Mouse (Mus musculus) stomach, embryonic 15.5 days (tissue): ENCODE data around the gene Ddah2. TPM values are rescaled to one million over a fixed set of nuclear protein-coding genes. Genes with fewer than 3 reads are reported as not detected.

Experiments used
- ATAC-seq: fragments of 200-750 bp; cut with Nextera tagmentation; 2 replicates; pipeline ENCODE4 v1.8.0; 2017; ENCODE audit warnings: low read depth, moderate number of reproducible peaks, moderate TSS enrichment; ENCODE audit not compliant: insufficient read depth, low FRiP score
- H3K27ac ChIP-seq: fragments of 300-500 bp; sonication (generic); 2 replicates; pipeline ENCODE4 v1.5.1; 2015; ENCODE audit warnings: mild to moderate bottlenecking, inconsistent platforms
- H3K27me3 ChIP-seq: fragments of 300-500 bp; sonication (generic); replicated peaks from 2 replicates; pipeline ENCODE4 v1.6.1; 2015; ENCODE audit warnings: inconsistent platforms
- H3K36me3 ChIP-seq: fragments of 300-500 bp; sonication (generic); 2 replicates; pipeline ENCODE4 v1.6.1; 2015; ENCODE audit warnings: inconsistent platforms
- H3K4me1 ChIP-seq: fragments of 300-500 bp; sonication (generic); 2 replicates; pipeline ENCODE4 v1.6.1; 2015; ENCODE audit warnings: inconsistent platforms
- H3K4me2 ChIP-seq: fragments of 300-500 bp; sonication (generic); 2 replicates; pipeline ENCODE4 v1.6.1; 2015; ENCODE audit warnings: mild to moderate bottlenecking, inconsistent platforms
- H3K4me3 ChIP-seq: fragments of 300-500 bp; sonication (generic); replicated peaks from 2 replicates; pipeline ENCODE4 v1.5.1; 2015; ENCODE audit warnings: inconsistent platforms
- H3K9ac ChIP-seq: fragments of 300-500 bp; sonication (generic); 2 replicates; pipeline ENCODE4 v1.6.1; 2015; ENCODE audit warnings: inconsistent platforms
- H3K9me3 ChIP-seq: fragments of 300-500 bp; sonication (generic); 2 replicates; pipeline ENCODE4 v1.6.1; 2016; ENCODE audit warnings: inconsistent platforms
- WGBS: fragments of 180-500 bp; shearing (Covaris S2); methylation state at CpG from one replicate; pipeline ENCODE4 v1.1.7; 2015; 5-methylcytosine and 5-hydroxymethylcytosine counted together
- polyA plus RNA-seq: library from polyadenylated mRNA; unstranded; fragments of >200 nt; fragmentation: Nextera tagmentation; extraction: Ambion mirVana; gene quantifications from 2 replicates; pipeline ENCODE4 v1.2.1, GENCODE M21; 2015

The Ddah2 gene
- polyA plus RNA-seq, 1 experiment from 2014 or later, result 210 TPM

DNA sequence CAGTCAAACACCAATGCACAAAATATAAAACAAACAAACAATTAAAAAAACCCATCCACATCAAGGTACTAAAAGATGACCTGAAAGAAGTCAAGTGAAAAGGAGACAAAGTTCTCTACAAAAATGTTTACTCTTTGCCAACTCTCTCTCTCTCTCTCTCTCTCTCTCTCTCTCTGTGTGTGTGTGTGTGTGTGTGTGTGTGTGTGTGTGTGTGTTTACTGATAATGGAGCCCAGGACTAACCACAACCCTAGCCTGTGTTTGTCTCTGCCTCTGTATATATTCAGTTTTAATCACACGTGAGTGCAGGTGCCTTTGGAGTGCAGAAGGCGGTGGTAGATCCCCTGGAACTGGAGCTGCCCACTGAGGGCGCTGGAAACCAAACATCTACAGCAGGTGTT is 1.7 kb upstream of the Ddah2 start:
- Histone ChIP-seq H3K36me3 (peaks cover 55% of the 10 kb centered on the region), H3K27me3 (no peaks in the 10 kb centered on the region), H3K9ac (no peak overlapping the region), H3K27ac (no peak overlapping the region), H3K9me3 (no peaks in the 10 kb centered on the region), H3K4me1 (peaks cover 38% of the 10 kb centered on the region), H3K4me3 (no peak overlapping the region), H3K4me2 (no peak overlapping the region)
- 68% methylated on average over 3 of the region's 3 CpGs for WGBS
- ATAC-seq, result no peak

DNA sequence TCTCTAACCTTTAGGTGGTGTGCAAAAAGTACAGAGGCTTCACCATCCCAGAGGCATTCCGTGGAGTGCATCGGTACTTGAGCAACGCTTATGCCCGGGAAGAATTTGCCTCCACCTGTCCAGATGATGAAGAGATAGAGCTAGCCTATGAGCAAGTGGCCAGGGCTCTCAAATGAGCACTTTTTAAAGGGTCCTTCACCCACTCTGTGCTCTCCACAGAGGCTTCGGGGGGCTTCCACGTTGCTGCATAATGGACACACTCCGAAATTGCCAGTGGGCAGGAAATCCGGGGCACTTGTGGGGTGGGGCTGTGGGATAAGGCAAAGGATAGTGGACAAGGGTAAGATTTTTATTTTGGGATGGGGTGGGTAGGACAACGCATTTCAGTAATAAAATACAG is 519 bp upstream of the Ddah2 start:
- Histone ChIP-seq H3K9ac (no peak overlapping the region), H3K36me3 (peaks cover 50% of the 10 kb centered on the region), H3K27me3 (no peaks in the 10 kb centered on the region), H3K9me3 (no peaks in the 10 kb centered on the region), H3K4me3 (peak overlapping the region; percentile 69), H3K4me1 (peaks cover 39% of the 10 kb centered on the region), H3K27ac (peak overlapping the region; percentile 91), H3K4me2 (no peak overlapping the region; the same call in 1 of the 2 replicates)
- ATAC-seq, result no peak
- WGBS, result 56% methylated on average over 9 of the region's 9 CpGs

DNA sequence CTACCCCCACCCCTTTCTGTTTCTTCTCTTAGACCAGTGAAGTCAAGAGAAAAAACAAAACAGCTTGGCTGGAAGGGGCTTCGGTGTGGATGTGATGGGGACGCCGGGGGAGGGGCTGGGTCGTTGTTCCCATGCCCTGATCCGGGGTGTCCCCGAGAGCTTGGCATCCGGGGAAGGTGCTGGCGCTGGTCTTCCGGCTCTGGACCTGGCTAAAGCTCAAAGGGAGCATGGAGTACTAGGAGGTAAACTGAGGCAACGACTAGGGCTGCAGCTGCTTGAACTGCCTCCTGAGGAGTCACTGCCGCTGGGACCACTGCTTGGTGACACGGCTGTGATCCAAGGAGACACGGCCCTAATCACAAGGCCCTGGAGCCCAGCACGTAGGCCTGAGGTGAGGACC is 1.2 kb downstream of the Ddah2 start:
- WGBS, result 29% methylated on average over 14 of the region's 14 CpGs

DNA sequence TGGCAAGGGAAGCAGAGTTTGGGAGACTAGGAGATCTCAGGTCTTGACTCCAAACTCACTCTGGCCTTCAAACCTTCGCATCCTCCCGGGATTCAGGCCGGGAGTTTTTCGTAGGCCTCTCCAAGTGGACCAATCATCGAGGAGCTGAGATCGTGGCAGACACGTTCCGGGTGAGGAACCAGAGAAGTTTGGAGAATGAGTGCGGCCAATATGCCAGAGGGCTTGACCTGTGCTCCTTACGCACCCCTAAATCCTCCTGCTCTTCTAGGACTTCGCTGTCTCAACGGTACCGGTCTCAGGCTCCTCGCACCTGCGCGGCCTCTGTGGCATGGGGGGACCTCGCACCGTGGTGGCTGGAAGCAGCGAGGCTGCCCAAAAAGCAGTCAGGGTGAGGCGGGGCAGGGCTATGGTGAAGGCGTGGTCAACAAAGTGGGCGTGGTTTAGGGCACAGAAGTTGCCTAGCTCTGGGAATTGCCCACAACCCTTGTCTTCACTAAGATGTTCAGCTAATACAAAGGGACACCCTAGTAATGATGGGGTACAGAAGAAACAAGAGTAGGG is 2.0 kb downstream of the Ddah2 start:
- peak overlapping the region; percentile 69 for H3K4me3 ChIP-seq
- H3K9me3 ChIP-seq, result no peaks in the 10 kb centered on the region
- H3K27me3 ChIP-seq, result no peaks in the 10 kb centered on the region
- no peak for ATAC-seq
- peak overlapping the region; percentile 83 for H3K4me2 ChIP-seq
- H3K36me3 ChIP-seq, result peaks cover 33% of the 10 kb centered on the region
- H3K27ac ChIP-seq, result no peak overlapping the region
- WGBS, result 58% methylated on average over 22 of the region's 22 CpGs
- H3K4me1 ChIP-seq, result peaks cover 58% of the 10 kb centered on the region
- no peak overlapping the region; the same call in 1 of the 2 replicates for H3K9ac ChIP-seq

More for the DNA sequence above, 1.2 kb downstream of the Ddah2 start:
- ATAC-seq, result no peak
- H3K27ac ChIP-seq, result no peak overlapping the region
- H3K4me1 ChIP-seq, result peaks cover 51% of the 10 kb centered on the region
- H3K9ac ChIP-seq, result peak overlapping the region; percentile 36; the same call in 1 of the 2 replicates
- no peaks in the 10 kb centered on the region for H3K27me3 ChIP-seq
- H3K36me3 ChIP-seq, result peaks cover 38% of the 10 kb centered on the region
- H3K4me2 ChIP-seq, result peak overlapping the region; percentile 83
- H3K9me3 ChIP-seq, result no peaks in the 10 kb centered on the region
- H3K4me3 ChIP-seq, result peak overlapping the region; percentile 69

DNA sequence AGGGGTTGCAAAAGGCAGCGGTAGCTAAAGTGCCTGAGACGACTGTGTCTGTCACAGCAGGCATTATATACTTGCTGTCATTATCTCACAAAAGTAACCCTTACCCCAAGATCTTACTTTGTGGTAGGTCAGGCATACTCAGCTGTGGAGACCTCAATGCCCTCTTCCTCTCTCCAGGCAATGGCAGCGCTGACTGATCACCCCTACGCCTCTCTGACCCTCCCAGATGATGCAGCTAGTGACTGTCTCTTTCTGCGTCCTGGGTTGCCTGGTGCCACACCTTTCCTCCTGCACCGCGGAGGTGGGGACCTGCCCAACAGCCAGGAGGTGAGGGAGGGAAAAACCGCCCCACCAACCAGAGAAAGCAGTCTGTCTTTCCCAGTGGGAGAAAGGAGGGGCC is 2.5 kb downstream of the Ddah2 start:
- Histone ChIP-seq H3K4me2 (0 out of 2 replicates have a peak overlapping the region, but pooled peaks have one; percentile 2), H3K36me3 (peaks cover 28% of the 10 kb centered on the region), H3K4me1 (peaks cover 58% of the 10 kb centered on the region), H3K27me3 (no peaks in the 10 kb centered on the region), H3K27ac (no peak overlapping the region), H3K9ac (no peak overlapping the region), H3K9me3 (no peaks in the 10 kb centered on the region), H3K4me3 (no peak overlapping the region)
- WGBS, result 82% methylated on average over 8 of the region's 8 CpGs
- ATAC-seq, result no peak

DNA sequence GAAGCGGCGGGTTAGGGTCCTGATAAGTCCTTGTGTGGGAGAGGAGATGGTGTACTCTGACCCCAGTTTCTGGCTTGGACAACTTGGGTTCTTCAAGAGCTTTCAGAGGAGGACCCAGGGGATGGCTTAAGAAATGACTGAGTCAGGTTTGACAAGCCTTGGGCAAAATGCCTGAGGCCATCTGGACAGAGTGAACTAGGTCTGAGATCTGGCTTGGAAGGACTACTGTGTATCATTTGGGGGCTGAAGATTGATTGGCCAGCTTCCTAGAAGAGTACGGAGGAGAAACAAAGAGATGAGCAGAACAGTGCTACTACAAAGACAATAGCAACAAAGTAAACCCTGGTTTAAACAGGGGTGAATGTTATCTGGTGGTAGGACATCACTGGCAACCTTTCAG is 4.6 kb downstream of the Ddah2 start:
- Histone ChIP-seq H3K4me1 (peaks cover 55% of the 10 kb centered on the region), H3K27me3 (0 out of 2 replicates have a peak, but pooled peaks cover 6% of the 10 kb centered on the region), H3K4me3 (no peak overlapping the region), H3K27ac (0 out of 2 replicates have a peak overlapping the region, but pooled peaks have one; percentile 84), H3K9ac (no peak overlapping the region), H3K36me3 (peaks cover 17% of the 10 kb centered on the region), H3K4me2 (no peak overlapping the region), H3K9me3 (no peaks in the 10 kb centered on the region)
- ATAC-seq, result no peak
- 82% methylated on average over 3 of the region's 3 CpGs for WGBS

DNA sequence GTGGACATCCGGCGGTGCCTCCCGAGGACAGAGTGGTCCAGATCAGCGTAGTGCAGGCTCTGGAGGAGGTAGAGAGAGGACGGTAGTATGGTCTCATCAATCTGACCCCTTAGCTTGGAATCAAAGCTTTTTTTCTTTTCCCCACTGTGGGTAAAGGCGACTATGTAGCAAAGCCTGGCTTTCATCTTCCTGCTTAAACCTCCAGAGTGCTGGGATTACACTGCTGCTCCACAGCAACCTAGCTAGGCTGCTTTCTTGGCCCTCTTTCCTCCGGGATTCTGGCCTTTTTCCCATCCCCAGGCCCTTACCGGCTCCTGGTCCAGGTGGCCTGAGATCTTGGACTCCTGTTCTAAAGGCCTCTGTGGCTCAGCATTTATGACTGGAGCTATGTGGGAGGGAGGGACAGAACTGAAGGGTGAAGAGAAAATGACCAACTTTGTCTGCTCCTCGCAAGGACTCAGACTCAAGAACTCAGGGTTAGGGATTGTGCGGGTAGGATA is 5.6 kb downstream of the Ddah2 start:
- H3K4me2 ChIP-seq, result peak overlapping the region; percentile 61
- H3K4me3 ChIP-seq, result peak overlapping the region; percentile 35
- H3K27me3 ChIP-seq, result 0 out of 2 replicates have a peak, but pooled peaks cover 6% of the 10 kb centered on the region
- H3K4me1 ChIP-seq, result peaks cover 51% of the 10 kb centered on the region
- no peaks in the 10 kb centered on the region for H3K9me3 ChIP-seq
- H3K9ac ChIP-seq, result no peak overlapping the region
- 28% methylated on average over 10 of the region's 10 CpGs for WGBS
- H3K36me3 ChIP-seq, result peaks cover 17% of the 10 kb centered on the region
- 0 out of 2 replicates have a peak, but pooled peaks have one; percentile 1 for ATAC-seq
- peak overlapping the region; percentile 84 for H3K27ac ChIP-seq

DNA sequence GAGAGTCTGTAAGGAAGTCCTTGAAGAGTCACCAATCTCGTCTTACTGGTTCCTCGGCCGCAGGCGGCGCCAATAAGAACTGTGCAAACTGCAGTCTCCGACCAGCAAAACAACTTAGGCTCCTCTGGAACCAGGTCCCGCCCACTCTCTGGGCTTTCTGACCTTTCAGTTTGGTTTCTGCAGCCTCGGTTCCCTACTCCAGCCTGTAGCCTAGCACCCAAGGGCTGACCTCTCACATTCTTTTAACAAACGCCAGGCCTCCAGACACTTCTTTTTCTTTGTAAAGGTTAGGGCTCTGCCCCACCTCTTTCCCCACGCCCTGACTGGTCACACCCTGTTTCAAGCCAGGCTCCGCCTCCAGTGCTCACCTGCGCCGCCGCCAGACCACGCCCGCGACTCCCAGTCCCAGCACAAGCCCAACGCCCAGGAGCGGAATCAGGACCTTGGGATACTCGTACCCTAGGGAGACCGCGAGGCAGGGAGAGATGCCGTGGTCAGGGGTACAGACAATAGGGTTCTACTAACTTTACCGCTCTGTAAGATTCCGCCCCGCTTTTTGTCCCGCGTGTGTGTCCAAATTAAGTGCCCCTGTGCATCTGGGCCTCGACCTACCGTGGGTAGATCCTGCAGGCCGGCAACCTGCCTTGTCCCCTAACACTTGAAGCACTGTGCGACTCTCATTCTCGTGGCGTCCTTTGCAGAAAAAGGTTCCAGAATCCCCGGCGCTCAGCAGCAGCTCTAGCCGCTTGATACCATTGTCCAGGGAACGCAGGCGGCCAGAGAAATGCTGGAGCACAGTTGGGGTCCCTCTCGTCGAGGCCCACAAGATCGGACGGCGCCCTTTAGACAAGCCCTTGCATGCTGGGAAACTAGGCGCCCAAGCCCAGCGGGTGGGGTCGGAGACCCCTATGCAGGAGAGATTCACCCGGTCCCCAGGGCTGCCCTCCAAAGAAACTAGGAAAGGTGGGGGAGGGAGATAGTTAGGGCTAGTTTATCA is 6.4 kb downstream of the Ddah2 start, which contains the start of gene Ly6g6c:
TSS of gene Ly6g6c (plus strand) at position 438 of the 997 bp plus-strand sequence.
- Histone ChIP-seq H3K9ac (no peak within 1 kb of the TSS), H3K36me3 (peaks cover 15% of the 10 kb centered on the region), H3K9me3 (no peaks in the 10 kb centered on the region), H3K4me1 (peaks cover 45% of the 10 kb centered on the region), H3K4me3 (peak within 1 kb of the TSS; percentile 35), H3K27me3 (0 out of 2 replicates have a peak, but pooled peaks cover 6% of the 10 kb centered on the region), H3K4me2 (peak within 1 kb of the TSS; percentile 61), H3K27ac (peak within 1 kb of the TSS; percentile 84)
- 4% methylated on average over 48 of the region's 48 CpGs for WGBS
- peak; percentile 74 for ATAC-seq

DNA sequence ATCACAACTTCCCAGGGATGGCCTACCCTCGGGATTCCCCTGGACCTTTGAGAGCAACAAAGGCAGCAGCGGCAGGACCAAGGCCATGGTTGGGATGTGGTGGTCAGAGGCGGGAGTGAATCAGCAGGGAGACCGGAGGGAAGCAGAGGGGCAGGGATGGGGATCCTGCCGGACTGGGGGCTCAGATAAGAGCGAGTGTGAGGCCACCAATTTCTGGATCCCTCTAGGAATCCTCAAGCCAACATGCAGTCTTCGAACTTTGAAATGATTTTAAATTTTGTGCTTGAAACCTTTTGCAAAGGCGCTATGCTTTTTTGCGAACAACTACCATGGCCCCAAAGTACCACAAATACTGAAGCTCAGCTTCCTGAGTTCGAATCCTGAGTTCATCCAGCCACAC is 7.2 kb downstream of the Ddah2 start, which contains the start of gene Mpig6b:
TSS of gene Mpig6b (minus strand) at position 101 of the 400 bp plus-strand sequence.
- 0 out of 2 replicates have a peak, but pooled peaks cover 6% of the 10 kb centered on the region for H3K27me3 ChIP-seq
- H3K4me3 ChIP-seq, result peak within 1 kb of the TSS; percentile 35
- H3K9me3 ChIP-seq, result no peaks in the 10 kb centered on the region
- H3K4me1 ChIP-seq, result peaks cover 37% of the 10 kb centered on the region
- 57% methylated on average over 10 of the region's 10 CpGs for WGBS
- H3K9ac ChIP-seq, result no peak within 1 kb of the TSS
- ATAC-seq, result no peak
- H3K4me2 ChIP-seq, result peak within 1 kb of the TSS; percentile 61
- H3K27ac ChIP-seq, result peak within 1 kb of the TSS; percentile 84
- H3K36me3 ChIP-seq, result peaks cover 7% of the 10 kb centered on the region

DNA sequence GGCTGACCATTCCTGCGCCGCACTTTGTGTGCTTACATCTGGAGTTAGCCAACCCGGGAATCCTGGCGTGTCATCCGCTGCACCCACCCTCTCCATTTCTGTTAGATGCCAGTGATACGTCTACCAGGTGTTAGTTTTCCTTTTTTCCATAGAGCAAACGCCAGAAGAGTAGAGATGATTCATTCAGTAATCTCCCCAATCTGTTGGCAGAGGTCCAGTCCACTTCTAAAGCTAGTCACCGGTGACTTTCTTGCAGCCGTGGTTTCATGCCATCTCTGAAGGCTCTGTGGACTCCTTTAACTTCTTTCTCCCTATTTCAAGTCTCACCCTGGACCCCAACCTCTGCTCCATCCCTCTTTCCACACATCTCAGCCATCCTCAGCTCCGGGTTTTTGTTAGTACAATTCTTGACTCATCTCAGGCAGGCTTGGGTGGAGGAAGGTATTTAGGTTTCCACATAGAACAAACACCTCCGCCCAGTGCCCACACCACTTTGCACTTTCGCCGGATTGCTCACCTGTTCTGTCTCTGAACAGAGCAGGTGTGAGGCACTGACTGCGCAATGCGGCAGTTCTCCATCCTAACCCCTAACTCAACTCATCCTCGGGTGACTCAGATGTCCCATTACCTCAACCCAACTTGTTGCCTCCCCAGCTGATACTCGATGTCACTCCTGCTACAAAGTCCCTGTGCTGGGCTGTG is 9.5 kb downstream of the Ddah2 start:
- Histone ChIP-seq H3K27me3 (0 out of 2 replicates have a peak, but pooled peaks cover 6% of the 10 kb centered on the region), H3K9me3 (no peaks in the 10 kb centered on the region), H3K4me1 (peaks cover 23% of the 10 kb centered on the region), H3K4me2 (no peak overlapping the region), H3K27ac (no peak overlapping the region), H3K4me3 (no peak overlapping the region), H3K9ac (no peak overlapping the region), H3K36me3 (no peaks in the 10 kb centered on the region)
- no peak for ATAC-seq
- WGBS, result 65% methylated on average over 17 of the region's 17 CpGs
